Mouse (Mus musculus) lung, adult 2 months (tissue): ENCODE measurements at regions not wholly inside any gene's neighbourhood (a gene's known extent, or its start where the extent isn't known, plus 50 kb on each side); places are given as distances from the start of the nearest gene placed in this dataset.

Source experiments
- CTCF ChIP-seq: fragments of 200-500 bp; IDR thresholded peaks from 2 replicates; pipeline ENCODE4 v1.5.1; 2011; ENCODE audit warnings: mild to moderate bottlenecking, low read length, control low read depth; ENCODE audit not compliant: insufficient read depth
- POLR2A ChIP-seq: fragments of 200-500 bp; IDR thresholded peaks from 2 replicates; pipeline ENCODE4 v1.6.1; 2011; ENCODE audit warnings: low read depth, mild to moderate bottlenecking, control low read depth, low read length, borderline replicate concordance; ENCODE audit errors: extremely low read depth

GRCm38 (mm10) chr12:16277144-16277543 is 333.6 kb downstream of the Lpin1 start:
- no peak for TF ChIP-seq CTCF
- TF ChIP-seq POLR2A, result no peak
